Mouse (Mus musculus): Measurements from ENCODE around the gene Prkn. TPM values are rescaled to one million over a fixed set of nuclear protein-coding genes. Genes with fewer than 3 reads are reported as not detected.

The Prkn gene
- polyA plus RNA-seq, 1 experiment, result 1.00 TPM

DNA sequence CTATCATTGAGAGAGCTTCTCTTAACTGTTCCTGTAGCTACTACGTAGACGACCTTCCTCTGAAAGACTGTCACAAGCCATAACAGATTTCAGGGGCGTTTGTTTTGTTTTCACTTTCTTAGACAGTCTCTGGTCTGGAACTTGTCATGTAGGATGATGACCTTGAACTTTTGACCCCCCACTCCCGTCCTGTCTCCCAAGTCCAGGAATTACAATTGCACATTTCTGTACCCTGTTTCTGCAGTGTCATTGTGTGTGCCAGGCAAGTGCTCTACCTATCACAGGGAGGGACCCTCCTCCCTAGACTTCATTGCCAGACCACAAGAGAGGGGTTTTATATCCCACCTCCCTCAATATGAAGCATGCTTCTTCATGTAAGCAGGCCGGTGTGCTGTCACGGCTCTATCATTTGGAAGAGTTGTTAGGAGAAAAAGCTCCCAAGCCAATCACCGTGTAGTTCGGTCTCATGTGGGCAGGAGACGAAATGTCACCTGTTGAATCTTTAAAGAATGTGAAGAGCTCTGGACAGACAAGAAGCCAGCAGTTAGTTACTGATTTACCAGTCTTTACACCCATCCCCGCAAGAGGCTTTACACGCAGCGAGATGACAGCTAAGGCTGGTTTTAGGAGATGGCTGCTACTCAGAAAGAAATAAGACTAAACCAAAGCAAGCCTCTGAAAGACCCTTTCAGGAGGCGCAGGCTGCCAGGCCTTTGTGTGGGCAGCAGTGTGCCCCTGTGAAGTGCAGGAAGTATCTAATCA, 1027.3 kb downstream of the Prkn start:
- Histone ChIP-seq H3K36me3 (replicated peaks; ENCODE audit: low read length) (no peaks in the 10 kb centered on the region), H3K9me3 (no peaks in the 10 kb centered on the region), H3K27me3 (replicated peaks) (peaks cover 10% of the 10 kb centered on the region), H3K4me3 (replicated peaks) (no peak overlapping the region), H3K4me1 (no peaks in the 10 kb centered on the region)
- TF ChIP-seq GATA1 (IDR thresholded peaks at IDR 0.05; ENCODE audit: borderline replicate concordance, low read length), result no peak
- no peak for TF ChIP-seq FLI1 (IDR thresholded peaks at IDR 0.05; ENCODE audit: low read length)

DNA sequence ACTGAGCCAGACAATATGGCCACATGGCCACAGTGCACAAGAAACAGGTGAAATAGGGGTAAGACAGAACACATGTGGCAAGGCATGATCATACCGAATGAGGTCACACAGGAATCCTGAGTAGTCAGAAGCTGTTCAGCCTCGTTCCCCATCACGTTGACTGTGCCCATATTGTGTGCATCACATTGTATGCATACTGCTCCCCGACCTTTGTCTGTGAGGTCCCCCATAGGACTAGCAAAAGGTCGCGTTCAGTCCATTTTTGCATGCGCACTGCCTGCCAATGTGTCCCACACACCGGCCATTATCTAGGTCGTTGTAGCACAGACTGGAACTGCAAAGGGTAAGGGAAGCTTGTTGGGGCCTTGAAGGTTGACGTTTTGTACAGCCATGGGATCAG, 1030.4 kb downstream of the Prkn start:
- no peak overlapping the region for H3K4me3 ChIP-seq (replicated peaks)
- H3K27me3 ChIP-seq (replicated peaks), result peaks cover 9% of the 10 kb centered on the region
- no peaks in the 10 kb centered on the region for H3K9me3 ChIP-seq
- TF ChIP-seq GATA1 (IDR thresholded peaks at IDR 0.05; ENCODE audit: borderline replicate concordance, low read length) (no peak), FLI1 (IDR thresholded peaks at IDR 0.05; ENCODE audit: low read length) (no peak)
- H3K36me3 ChIP-seq (replicated peaks; ENCODE audit: low read length), result no peaks in the 10 kb centered on the region
- no peaks in the 10 kb centered on the region for H3K4me1 ChIP-seq

DNA sequence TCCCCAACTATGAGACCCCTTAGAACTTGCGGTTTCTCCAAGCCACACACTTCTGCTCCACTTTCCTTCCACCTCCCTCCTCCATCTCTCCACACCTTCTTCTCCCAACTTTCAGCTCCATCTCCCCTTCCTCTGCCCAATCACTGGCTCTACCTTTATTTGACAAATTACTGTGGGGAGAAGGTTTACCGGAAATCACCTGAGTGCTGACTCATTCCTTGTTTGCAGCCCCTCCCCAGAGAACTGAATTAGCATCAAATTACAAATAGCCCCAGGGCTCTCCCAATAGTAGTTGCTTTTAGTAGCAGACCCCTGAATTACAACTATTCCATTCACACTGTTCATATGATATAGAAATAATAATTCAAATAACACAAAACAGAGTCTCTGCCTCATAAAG, 1036.1 kb downstream of the Prkn start:
- H3K9me3 ChIP-seq, result no peaks in the 10 kb centered on the region
- H3K4me3 ChIP-seq (replicated peaks), result no peak overlapping the region
- TF ChIP-seq FLI1 (IDR thresholded peaks at IDR 0.05; ENCODE audit: low read length) (no peak), GATA1 (IDR thresholded peaks at IDR 0.05; ENCODE audit: borderline replicate concordance, low read length) (no peak)
- no peaks in the 10 kb centered on the region for H3K36me3 ChIP-seq (replicated peaks; ENCODE audit: low read length)
- H3K27me3 ChIP-seq (replicated peaks), result no peaks in the 10 kb centered on the region
- no peaks in the 10 kb centered on the region for H3K4me1 ChIP-seq

DNA sequence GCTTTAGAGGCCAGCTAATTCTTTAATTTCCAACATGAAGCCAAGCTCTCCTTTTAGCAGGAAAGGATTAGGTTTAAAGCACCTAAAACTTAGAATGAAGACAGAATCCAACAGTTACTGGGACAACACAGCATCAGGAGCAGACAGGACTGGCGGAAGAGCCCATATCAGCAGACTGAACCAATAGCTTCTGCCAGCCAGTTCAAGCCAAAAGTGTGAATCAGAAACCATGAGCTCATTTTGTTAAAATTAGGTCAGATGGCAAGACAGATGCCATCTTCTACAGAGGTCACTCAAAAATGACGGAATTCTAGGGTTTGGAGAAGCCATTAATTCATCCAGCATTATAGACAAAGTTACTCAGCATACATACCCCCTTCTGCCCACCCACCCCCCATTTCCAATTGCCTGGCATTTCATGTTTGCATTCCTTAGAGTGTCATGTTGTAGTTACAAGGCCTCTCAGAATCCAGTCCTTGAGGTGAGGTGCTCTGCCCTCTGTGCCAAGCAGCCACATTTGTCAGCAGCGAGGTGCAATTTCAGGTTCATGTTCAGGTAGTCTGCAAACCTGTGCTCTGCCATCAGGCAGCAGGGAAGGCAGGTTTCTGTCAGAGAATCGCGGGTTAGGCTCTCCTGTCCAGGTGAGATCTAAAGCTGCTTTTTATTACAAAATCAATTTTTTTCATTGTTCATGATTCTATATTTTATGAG, 1041.1 kb downstream of the Prkn start:
- Histone ChIP-seq H3K4me3 (replicated peaks) (no peak overlapping the region), H3K27me3 (replicated peaks) (no peaks in the 10 kb centered on the region), H3K36me3 (replicated peaks; ENCODE audit: low read length) (no peaks in the 10 kb centered on the region), H3K4me1 (no peaks in the 10 kb centered on the region), H3K9me3 (0 out of 2 replicates have a peak, but pooled peaks cover 4% of the 10 kb centered on the region)
- no peak for TF ChIP-seq FLI1 (IDR thresholded peaks at IDR 0.05; ENCODE audit: low read length)
- TF ChIP-seq GATA1 (IDR thresholded peaks at IDR 0.05; ENCODE audit: borderline replicate concordance, low read length), result no peak

DNA sequence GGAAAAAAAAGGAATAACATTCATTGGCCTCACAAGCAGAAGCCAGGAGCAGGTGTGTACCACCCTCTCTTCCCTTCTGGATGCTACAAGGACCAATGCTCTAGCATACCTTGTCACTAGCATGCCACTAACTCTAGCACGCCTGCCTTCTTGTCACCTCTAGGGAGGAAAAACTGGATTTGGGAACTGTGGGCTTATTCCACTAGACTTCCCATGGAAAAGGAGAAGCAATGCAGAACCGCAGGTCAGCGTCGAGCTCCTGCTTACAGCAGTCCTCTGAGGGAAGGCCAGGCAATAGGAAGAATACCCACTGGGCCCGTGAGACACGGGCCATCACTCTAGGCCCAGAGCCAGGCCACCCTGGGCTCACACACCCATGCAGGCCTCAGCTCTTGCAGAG, 1045.4 kb downstream of the Prkn start:
- no peaks in the 10 kb centered on the region for H3K36me3 ChIP-seq (replicated peaks; ENCODE audit: low read length)
- TF ChIP-seq GATA1 (IDR thresholded peaks at IDR 0.05; ENCODE audit: borderline replicate concordance, low read length), result no peak

DNA sequence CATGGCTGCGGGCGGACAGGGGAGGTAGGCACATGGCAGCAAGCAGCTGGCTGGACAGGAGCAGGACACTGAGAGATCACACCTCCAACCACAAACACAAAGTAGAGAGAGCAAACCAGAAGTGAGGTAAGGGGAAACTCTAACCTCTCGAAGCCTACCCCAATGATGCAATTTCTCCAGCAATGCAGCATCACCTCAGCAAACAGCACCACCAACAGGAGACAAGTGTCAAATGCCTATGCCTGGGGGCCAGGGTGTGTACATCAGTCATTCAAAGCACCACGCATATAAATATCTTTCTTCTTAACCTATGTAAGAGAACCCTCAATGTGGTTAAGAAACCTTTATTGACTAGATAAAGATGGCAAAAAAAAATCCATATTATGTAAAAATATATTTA, 1046.8 kb downstream of the Prkn start:
- H3K4me3 ChIP-seq (replicated peaks), result no peak overlapping the region
- no peaks in the 10 kb centered on the region for H3K27me3 ChIP-seq (replicated peaks)
- H3K4me1 ChIP-seq, result no peaks in the 10 kb centered on the region
- 0 out of 2 replicates have a peak, but pooled peaks cover 7% of the 10 kb centered on the region for H3K9me3 ChIP-seq
- TF ChIP-seq FLI1 (IDR thresholded peaks at IDR 0.05; ENCODE audit: low read length) (no peak), GATA1 (IDR thresholded peaks at IDR 0.05; ENCODE audit: borderline replicate concordance, low read length) (no peak)
- H3K36me3 ChIP-seq (replicated peaks; ENCODE audit: low read length), result no peaks in the 10 kb centered on the region

More for the DNA sequence above, 1045.4 kb downstream of the Prkn start:
- Histone ChIP-seq H3K9me3 (0 out of 2 replicates have a peak, but pooled peaks cover 7% of the 10 kb centered on the region), H3K4me1 (no peaks in the 10 kb centered on the region), H3K27me3 (replicated peaks) (no peaks in the 10 kb centered on the region), H3K4me3 (replicated peaks) (no peak overlapping the region)

DNA sequence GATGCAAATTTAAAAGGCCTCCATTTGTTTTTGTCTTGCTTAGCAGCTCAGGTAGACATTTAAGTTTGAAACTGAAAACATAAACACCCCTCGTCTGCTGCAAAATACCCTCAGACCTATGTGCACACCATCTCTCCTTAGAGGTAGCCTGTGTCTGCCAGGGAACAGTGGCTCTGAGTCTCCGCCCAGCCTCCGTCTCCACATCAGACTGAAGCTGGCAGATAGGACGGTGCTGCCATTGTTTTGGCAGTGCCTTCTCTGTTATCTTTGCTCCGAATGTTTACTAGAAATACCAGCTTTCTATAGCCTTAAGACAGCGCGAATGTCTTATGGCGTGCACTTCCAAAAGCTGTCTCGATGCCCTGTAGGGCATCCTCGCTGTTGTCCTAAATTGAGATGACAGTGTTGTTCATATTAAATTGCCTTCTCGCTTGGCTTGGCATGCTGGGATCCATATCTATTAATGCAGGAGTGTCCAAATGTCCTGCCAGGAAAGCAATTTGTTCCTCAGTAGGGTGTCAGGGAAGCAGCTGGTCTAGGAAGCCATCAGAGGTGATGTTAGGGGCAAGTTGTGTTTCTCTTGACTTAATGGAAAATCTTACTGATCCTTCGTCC, 1047.5 kb downstream of the Prkn start:
- H3K4me1 ChIP-seq, result no peaks in the 10 kb centered on the region
- H3K36me3 ChIP-seq (replicated peaks; ENCODE audit: low read length), result no peaks in the 10 kb centered on the region
- TF ChIP-seq GATA1 (IDR thresholded peaks at IDR 0.05; ENCODE audit: borderline replicate concordance, low read length) (no peak), FLI1 (IDR thresholded peaks at IDR 0.05; ENCODE audit: low read length) (no peak)

DNA sequence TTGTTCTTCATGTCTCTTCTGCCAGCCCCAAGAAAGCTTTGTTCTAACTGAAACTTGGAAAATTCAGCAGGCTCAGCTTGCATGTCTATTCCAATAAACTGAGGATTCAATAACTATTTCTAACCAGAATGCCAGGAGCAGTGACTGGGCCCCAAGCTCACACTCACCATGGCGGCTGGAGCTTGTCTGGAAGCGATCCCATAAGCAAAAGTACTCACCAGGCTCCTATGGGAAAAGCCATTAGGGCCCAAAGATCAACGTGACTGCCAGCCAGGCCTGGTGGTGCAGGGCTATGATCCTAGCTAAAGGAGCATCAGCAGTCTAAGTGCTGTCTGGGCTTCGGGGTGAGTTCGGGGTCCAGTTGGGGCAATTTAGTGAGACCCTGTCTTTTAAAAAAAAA, 1048.6 kb downstream of the Prkn start:
- H3K36me3 ChIP-seq (replicated peaks; ENCODE audit: low read length), result no peaks in the 10 kb centered on the region
- TF ChIP-seq GATA1 (IDR thresholded peaks at IDR 0.05; ENCODE audit: borderline replicate concordance, low read length) (no peak), FLI1 (IDR thresholded peaks at IDR 0.05; ENCODE audit: low read length) (no peak)
- H3K9me3 ChIP-seq, result 0 out of 2 replicates have a peak, but pooled peaks cover 7% of the 10 kb centered on the region

More for the DNA sequence above, 1047.5 kb downstream of the Prkn start:
- no peaks in the 10 kb centered on the region for H3K27me3 ChIP-seq (replicated peaks)
- H3K4me3 ChIP-seq (replicated peaks), result no peak overlapping the region
- 0 out of 2 replicates have a peak, but pooled peaks cover 7% of the 10 kb centered on the region for H3K9me3 ChIP-seq

DNA sequence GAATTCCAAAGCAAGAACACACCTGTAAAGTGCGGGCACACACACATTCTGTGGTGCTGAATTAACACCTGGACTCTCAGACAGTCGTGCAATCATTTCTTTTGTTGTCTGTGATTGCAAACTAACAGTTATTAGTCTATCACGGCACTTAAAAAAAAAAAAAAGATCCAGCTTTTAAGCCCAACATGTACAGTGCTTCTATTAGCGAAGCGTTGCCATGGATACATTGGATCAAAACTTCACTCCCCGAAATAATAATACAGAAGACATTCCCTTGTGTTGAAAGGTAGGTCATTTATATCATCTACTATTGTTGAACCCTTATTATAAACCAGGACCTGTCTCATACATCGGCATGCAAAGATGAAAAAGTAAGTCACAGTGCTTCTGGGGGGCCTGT, 1060.1 kb downstream of the Prkn start:
- no peaks in the 10 kb centered on the region for H3K36me3 ChIP-seq (replicated peaks; ENCODE audit: low read length)
- H3K9me3 ChIP-seq, result 0 out of 2 replicates have a peak, but pooled peaks cover 4% of the 10 kb centered on the region
- H3K4me3 ChIP-seq (replicated peaks), result no peak overlapping the region
- TF ChIP-seq GATA1 (IDR thresholded peaks at IDR 0.05; ENCODE audit: borderline replicate concordance, low read length) (no peak), FLI1 (IDR thresholded peaks at IDR 0.05; ENCODE audit: low read length) (no peak)
- H3K27me3 ChIP-seq (replicated peaks), result no peaks in the 10 kb centered on the region
- no peaks in the 10 kb centered on the region for H3K4me1 ChIP-seq

More for the DNA sequence above, 1048.6 kb downstream of the Prkn start:
- no peak overlapping the region for H3K4me3 ChIP-seq (replicated peaks)
- H3K4me1 ChIP-seq, result no peaks in the 10 kb centered on the region
- no peaks in the 10 kb centered on the region for H3K27me3 ChIP-seq (replicated peaks)
